Mouse (Mus musculus) neural tube, embryonic 12.5 days (tissue): Measurements from ENCODE around the gene Selenoi. TPM values are rescaled to one million over a fixed set of nuclear protein-coding genes. Genes with fewer than 3 reads are reported as not detected.

Experiments used
- ATAC-seq: fragments of 200-750 bp; cut with Nextera tagmentation; 2 replicates; pipeline ENCODE4 v1.8.0; 2017; ENCODE audit warnings: low read depth, mild to moderate bottlenecking, moderate TSS enrichment, moderate library complexity; ENCODE audit not compliant: low FRiP score
- H3K27ac ChIP-seq: fragments of 300-500 bp; sonication (generic); 2 replicates; pipeline ENCODE4 v1.5.1; 2016
- H3K27me3 ChIP-seq: fragments of 300-500 bp; sonication (generic); replicated peaks from 2 replicates; pipeline ENCODE4 v1.6.1; 2016; ENCODE audit warnings: mild to moderate bottlenecking
- H3K36me3 ChIP-seq: fragments of 300-500 bp; sonication (generic); 2 replicates; pipeline ENCODE4 v1.6.1; 2016; ENCODE audit warnings: mild to moderate bottlenecking
- H3K4me1 ChIP-seq: fragments of 300-500 bp; sonication (generic); 2 replicates; pipeline ENCODE4 v1.6.1; 2016
- H3K4me2 ChIP-seq: fragments of 300-500 bp; sonication (generic); replicated peaks from 2 replicates; pipeline ENCODE4 v1.6.1; 2016; ENCODE audit warnings: mild to moderate bottlenecking
- H3K4me3 ChIP-seq: fragments of 300-500 bp; sonication (generic); 2 replicates; pipeline ENCODE4 v1.5.1; 2016
- H3K9ac ChIP-seq: fragments of 300-500 bp; sonication (generic); 2 replicates; pipeline ENCODE4 v1.6.1; 2016; ENCODE audit warnings: mild to moderate bottlenecking
- H3K9me3 ChIP-seq: fragments of 300-500 bp; sonication (generic); 2 replicates; pipeline ENCODE4 v1.6.1; 2016; ENCODE audit warnings: mild to moderate bottlenecking
- WGBS: fragments of 180-500 bp; shearing (Covaris S2); methylation state at CpG from one replicate; pipeline ENCODE4 v1.1.7; 2016; 5-methylcytosine and 5-hydroxymethylcytosine counted together
- polyA plus RNA-seq: library from polyadenylated mRNA; unstranded; fragments of >200 nt; fragmentation: Nextera tagmentation; extraction: Ambion mirVana; gene quantifications from 2 replicates; pipeline ENCODE4 v1.2.1, GENCODE M21; 2016

Gene Selenoi
- polyA plus RNA-seq, 1 experiment from 2014 or later, result 23.2 TPM

DNA sequence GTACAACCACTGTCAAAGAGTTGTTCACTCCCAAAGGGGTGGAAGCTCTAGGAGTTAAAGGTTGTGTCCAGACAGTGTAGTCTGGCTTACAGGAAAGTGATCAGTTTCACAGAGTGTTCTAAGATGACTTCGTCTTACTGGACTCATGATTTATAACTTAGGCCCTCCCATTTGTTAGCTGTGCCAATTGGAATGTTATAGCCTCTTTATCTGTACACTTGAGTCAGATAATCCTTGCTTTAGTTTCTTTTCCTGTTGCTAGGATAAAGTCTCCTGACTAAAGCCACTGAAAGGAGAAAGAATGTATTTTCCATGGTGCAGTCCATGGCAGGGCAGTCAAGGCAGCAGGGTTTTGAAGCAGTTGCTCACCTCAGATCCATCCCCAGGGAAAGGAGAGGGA is 10.0 kb downstream of the Selenoi start:
- no peaks in the 10 kb centered on the region for H3K36me3 ChIP-seq

DNA sequence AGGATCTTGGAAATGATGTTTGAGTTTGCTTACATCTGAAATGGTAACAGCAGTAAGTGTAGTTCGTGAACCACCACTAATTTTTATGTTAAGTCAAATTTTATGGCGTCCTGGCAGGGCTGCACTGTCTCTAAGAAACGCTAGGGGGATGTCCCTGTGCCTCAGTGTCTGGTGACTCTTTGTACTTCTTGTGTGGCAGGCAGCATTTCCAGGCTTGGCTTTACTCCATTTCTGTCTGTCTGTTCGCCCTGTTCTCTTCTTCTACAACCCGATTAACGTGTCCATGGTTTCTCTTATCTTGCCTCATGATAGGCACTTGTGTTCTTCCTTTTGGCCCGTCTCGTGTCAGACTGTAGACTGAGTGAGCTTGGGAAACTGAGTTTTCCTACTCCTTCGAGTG is 11.4 kb downstream of the Selenoi start:
- Histone ChIP-seq H3K4me2 (no peak overlapping the region), H3K9ac (no peak overlapping the region), H3K36me3 (peaks cover 5% of the 10 kb centered on the region), H3K4me3 (no peak overlapping the region), H3K9me3 (no peaks in the 10 kb centered on the region), H3K4me1 (0 out of 2 replicates have a peak, but pooled peaks cover 6% of the 10 kb centered on the region), H3K27me3 (no peaks in the 10 kb centered on the region), H3K27ac (no peak overlapping the region)
- 71% methylated on average over 9 of the region's 9 CpGs for WGBS
- no peak for ATAC-seq

More for the DNA sequence above, 10.0 kb downstream of the Selenoi start:
- no peaks in the 10 kb centered on the region for H3K9me3 ChIP-seq
- H3K27ac ChIP-seq, result no peak overlapping the region
- H3K9ac ChIP-seq, result no peak overlapping the region
- no peaks in the 10 kb centered on the region for H3K27me3 ChIP-seq
- 0 out of 2 replicates have a peak, but pooled peaks cover 6% of the 10 kb centered on the region for H3K4me1 ChIP-seq
- no peak for ATAC-seq
- no peak overlapping the region for H3K4me2 ChIP-seq
- WGBS, result 62% methylated on average over 1 of the region's 1 CpGs
- H3K4me3 ChIP-seq, result no peak overlapping the region

DNA sequence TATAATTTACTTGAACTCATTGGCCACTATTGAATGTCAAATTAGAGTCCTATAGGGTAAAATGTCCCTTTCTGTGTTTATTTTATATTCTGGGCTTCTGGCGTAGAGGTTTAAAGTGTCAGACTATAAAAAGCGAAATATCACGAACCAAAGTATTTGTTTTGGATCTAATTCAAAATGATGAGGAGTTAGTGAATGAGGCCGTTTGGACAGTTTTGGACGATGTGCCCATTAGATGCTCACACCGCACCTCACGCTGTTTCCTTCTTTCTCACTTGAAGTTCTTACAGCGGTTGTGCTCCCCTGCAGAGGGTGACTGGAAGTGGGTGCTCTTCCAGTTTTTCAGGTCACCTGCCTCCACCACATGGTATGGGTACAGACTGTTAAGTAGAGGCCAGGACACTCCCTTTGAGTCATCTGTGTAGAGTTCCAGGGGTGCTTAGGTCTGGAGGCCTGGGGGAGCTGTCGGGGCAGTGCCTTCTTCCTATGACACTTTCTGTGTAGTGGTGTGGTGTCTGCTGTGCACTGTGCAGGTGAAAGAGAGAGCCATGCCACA is 13.6 kb downstream of the Selenoi start:
- 0 out of 2 replicates have a peak, but pooled peaks cover 6% of the 10 kb centered on the region for H3K4me1 ChIP-seq
- H3K27ac ChIP-seq, result no peak overlapping the region
- no peak overlapping the region for H3K4me2 ChIP-seq
- peaks cover 12% of the 10 kb centered on the region for H3K36me3 ChIP-seq
- no peaks in the 10 kb centered on the region for H3K27me3 ChIP-seq
- WGBS, result 95% methylated on average over 9 of the region's 9 CpGs
- no peak for ATAC-seq
- H3K4me3 ChIP-seq, result no peak overlapping the region
- no peaks in the 10 kb centered on the region for H3K9me3 ChIP-seq
- no peak overlapping the region for H3K9ac ChIP-seq

DNA sequence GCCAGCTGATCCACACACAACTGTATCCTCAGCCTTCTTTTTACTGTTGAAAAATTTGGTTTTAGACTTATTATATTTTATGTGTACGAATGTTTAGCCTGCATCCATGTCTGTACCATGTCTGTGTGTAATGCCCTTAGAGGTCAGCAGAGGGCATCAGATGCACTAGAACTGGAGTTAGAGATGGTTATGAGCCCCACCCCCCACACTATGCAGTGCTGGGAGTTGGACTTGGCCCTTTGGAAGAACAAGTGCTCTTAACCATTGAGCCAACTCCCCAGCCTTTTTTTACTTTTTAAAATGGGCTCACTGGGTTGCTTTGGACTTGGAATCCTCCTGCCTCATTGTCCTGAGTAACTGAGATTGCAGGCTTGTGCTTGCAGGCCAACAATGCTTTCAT is 15.3 kb downstream of the Selenoi start:
- Histone ChIP-seq H3K27me3 (no peaks in the 10 kb centered on the region), H3K4me1 (0 out of 2 replicates have a peak, but pooled peaks cover 6% of the 10 kb centered on the region), H3K9ac (no peak overlapping the region), H3K4me3 (no peak overlapping the region), H3K9me3 (no peaks in the 10 kb centered on the region), H3K36me3 (peaks cover 20% of the 10 kb centered on the region), H3K27ac (no peak overlapping the region), H3K4me2 (no peak overlapping the region)
- no peak for ATAC-seq
- WGBS, result 94% methylated on average over 1 of the region's 1 CpGs

DNA sequence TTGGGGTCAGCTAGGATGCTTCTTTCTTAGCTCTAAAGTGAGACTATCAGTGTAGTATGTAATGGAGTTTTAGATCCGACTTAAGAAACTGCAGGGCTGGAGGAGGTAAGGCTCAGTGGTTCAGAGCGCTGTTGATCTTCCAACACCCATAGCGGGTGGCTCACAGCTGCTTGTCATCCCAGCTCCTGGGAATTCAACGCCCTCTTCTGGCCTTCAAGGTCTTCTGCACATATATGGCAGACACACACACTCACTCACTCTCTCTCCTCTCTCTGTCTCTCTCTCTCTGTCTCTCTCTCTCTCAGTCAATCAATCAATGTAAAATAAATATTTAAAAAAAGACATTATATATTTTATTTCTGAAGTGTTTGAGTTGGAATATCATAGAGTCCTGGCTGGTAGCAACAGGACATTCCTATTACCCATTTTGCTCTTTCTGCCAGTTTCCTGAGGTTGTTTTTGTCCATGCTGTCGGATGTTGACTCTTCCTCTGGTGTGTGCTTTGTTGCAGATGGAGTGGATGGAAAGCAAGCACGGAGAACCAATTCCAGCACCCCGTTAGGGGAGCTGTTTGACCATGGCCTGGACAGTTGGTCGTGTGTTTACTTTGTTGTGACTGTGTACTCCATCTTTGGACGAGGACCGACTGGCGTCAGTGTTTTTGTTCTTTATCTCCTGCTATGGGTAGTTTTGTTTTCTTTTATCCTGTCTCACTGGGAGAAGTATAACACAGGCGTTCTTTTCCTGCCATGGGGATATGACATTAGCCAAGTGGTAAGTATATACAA is 23.4 kb downstream of the Selenoi start:
- ATAC-seq, result no peak
- Histone ChIP-seq H3K36me3 (peaks cover 53% of the 10 kb centered on the region), H3K27ac (no peak overlapping the region), H3K9me3 (no peaks in the 10 kb centered on the region), H3K4me3 (no peak overlapping the region), H3K27me3 (no peaks in the 10 kb centered on the region), H3K9ac (no peak overlapping the region), H3K4me1 (no peaks in the 10 kb centered on the region), H3K4me2 (no peak overlapping the region)
- 91% methylated on average over 12 of the region's 12 CpGs for WGBS

DNA sequence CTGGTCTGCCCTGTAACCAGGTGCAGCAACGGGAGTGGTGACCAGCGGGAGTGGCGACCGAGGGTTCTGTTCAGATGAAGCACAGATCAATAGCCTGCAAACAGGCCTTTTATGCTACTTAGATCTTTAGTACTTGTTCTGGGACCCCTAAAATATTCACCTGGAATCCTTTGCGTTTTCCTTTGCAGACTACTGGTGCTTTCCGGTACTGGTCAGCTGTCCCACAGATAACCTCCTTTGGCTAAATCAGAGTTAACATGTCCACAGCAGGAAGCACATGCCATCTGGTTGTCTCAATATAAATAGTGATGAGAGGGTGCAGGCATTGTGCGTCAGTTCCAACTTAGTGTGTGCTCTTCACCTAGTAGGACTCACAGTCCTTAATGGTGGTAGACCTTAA is 26.4 kb downstream of the Selenoi start:
- no peaks in the 10 kb centered on the region for H3K27me3 ChIP-seq
- peaks cover 57% of the 10 kb centered on the region for H3K36me3 ChIP-seq
- H3K4me1 ChIP-seq, result no peaks in the 10 kb centered on the region
- H3K27ac ChIP-seq, result no peak overlapping the region
- no peak for ATAC-seq
- 92% methylated on average over 7 of the region's 7 CpGs for WGBS
- no peak overlapping the region for H3K9ac ChIP-seq
- H3K9me3 ChIP-seq, result no peaks in the 10 kb centered on the region
- no peak overlapping the region for H3K4me2 ChIP-seq
- no peak overlapping the region for H3K4me3 ChIP-seq

DNA sequence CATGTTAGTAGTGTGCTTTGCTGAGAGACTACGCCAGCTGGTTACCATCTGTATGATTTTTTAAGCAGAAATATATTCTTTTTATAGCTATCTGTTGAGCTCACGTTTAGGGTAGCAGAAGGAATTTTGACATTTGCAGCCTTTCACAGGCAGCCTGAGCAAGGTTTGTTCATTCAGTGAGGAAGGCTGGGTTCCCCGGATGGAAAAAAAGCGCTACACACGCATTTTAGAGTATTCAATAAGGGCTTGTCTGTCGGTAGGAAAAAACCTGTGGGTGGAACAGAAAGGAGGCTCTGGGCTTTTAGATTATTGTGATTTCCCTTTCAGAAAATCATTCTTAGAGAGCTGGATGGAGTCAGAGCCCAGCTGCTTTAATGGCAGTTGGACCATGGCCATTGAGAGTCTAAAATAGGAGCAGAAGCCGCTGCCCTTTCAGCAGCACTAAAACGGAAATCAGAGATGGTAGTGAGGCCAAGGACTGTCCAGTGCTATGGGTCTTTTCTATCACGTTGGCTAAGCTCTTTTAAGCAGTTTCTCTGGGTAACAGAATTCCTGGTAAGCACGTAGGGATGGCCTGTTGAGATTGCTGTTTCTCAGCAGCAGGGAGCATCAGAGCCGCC is 38.3 kb downstream of the Selenoi start:
- no peak for ATAC-seq
- 79% methylated on average over 11 of the region's 11 CpGs for WGBS
- no peak overlapping the region for H3K27ac ChIP-seq

DNA sequence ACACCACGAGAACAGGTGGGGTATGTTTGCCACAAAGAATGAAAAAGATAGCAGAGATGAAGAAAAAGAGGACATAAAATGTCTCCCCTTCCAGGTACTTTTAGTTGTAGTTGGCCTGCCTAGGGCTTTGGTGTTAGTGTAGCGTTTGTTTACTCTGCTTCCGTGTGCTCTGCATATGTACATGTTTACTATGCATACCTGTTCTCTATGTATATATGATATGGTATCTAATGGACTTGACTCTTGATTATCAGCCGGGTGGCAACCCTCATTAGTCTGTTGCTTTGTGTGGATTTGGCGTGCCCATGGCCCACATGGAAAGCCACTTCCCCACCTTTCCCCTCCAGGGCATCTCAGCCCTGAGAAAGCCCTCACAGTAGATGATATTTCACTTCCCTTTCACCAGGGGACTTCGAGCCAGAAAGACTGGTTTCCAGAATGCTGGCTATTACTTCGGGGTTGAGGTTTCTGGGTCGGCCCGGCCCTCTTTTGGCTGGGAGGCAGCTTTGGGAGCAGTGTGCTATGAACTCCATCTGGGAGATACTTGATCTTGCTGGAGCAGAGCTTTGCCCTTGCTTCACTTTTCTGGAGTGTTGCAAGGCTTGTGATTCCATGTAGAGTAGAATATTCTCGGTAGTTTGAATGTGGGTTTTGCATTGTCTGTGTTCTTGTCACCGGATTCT is 39.4 kb downstream of the Selenoi start:
- H3K27ac ChIP-seq, result no peak overlapping the region
- H3K36me3 ChIP-seq, result peaks cover 11% of the 10 kb centered on the region; the same call in 1 of the 2 replicates
- H3K4me2 ChIP-seq, result no peak overlapping the region
- no peaks in the 10 kb centered on the region for H3K9me3 ChIP-seq
- no peak overlapping the region for H3K9ac ChIP-seq
- H3K27me3 ChIP-seq, result no peaks in the 10 kb centered on the region
- H3K4me3 ChIP-seq, result no peak overlapping the region
- WGBS, result 93% methylated on average over 11 of the region's 11 CpGs
- H3K4me1 ChIP-seq, result no peaks in the 10 kb centered on the region
- no peak for ATAC-seq

More for the DNA sequence above, 38.3 kb downstream of the Selenoi start:
- Histone ChIP-seq H3K4me3 (no peak overlapping the region), H3K4me2 (no peak overlapping the region), H3K4me1 (no peaks in the 10 kb centered on the region), H3K9ac (no peak overlapping the region), H3K9me3 (no peaks in the 10 kb centered on the region), H3K27me3 (no peaks in the 10 kb centered on the region), H3K36me3 (peaks cover 22% of the 10 kb centered on the region; the same call in 1 of the 2 replicates)

DNA sequence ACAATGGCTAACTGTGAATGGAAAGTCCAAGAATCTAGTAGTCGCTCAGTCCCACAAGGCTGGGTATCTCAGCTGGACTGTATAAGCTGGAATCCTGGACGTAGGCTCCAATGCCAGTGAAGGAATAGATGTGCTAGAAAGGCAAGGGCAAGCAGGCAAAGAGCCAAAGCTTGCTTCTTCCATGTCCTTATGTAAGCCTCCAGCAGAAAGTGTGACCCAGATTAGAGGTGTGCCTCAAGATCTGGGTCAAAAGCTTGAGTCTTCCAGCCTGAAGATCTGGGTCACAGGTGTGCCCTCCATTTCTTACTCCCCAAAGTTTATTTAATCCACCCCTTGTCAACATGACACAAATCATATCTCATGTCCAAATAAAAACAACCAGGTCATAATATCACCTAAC is 44.0 kb downstream of the Selenoi start:
- WGBS, result 88% methylated on average over 2 of the region's 2 CpGs

DNA sequence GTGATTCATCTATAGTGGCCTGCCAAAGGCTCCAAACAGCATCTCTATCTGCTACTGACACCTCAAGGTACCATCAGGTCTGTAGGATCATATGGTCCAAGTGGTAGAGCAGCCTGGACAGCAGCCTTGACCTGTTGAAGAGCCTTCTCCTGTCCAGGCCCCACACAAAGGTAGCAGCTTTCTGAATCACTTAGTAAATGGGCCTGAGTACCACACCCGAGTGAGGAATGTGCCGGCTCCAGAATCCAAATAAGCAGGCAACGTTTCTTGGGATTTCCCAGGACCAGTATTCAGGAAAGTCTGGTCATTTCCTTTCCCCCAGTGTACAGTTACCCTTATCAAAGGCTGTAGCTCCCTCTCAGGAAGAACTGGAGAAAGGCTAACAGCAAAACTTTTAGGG is 46.6 kb downstream of the Selenoi start:
- Histone ChIP-seq H3K9ac (no peak overlapping the region), H3K27me3 (no peaks in the 10 kb centered on the region), H3K4me3 (no peak overlapping the region), H3K36me3 (no peaks in the 10 kb centered on the region), H3K4me2 (no peak overlapping the region), H3K4me1 (0 out of 2 replicates have a peak, but pooled peaks cover 4% of the 10 kb centered on the region), H3K9me3 (no peaks in the 10 kb centered on the region), H3K27ac (no peak overlapping the region)
- no peak for ATAC-seq
- 81% methylated on average over 3 of the region's 3 CpGs for WGBS

More for the DNA sequence above, 44.0 kb downstream of the Selenoi start:
- Histone ChIP-seq H3K27me3 (no peaks in the 10 kb centered on the region), H3K4me2 (no peak overlapping the region), H3K9ac (no peak overlapping the region), H3K36me3 (no peaks in the 10 kb centered on the region), H3K4me1 (0 out of 2 replicates have a peak, but pooled peaks cover 1% of the 10 kb centered on the region), H3K27ac (no peak overlapping the region), H3K4me3 (no peak overlapping the region), H3K9me3 (no peaks in the 10 kb centered on the region)
- ATAC-seq, result no peak

DNA sequence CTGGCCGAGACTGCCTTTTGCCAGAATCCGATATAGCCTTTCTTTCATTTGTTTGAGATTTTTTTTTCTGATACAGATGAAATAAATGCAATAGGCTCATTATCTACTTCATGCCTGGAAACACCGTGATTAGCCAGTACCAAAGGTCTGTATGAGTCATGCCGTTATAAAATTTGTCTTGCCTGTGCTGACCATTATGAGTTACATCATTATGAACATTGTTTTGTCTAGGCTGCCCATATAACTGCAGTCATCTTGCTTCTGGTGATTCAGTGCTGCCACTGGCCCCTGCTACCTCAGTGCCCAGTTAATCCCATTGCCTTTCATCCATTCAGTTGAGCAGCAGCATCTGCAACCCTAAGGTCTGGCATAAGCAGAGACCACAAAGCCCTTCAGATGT is 47.1 kb downstream of the Selenoi start:
- Histone ChIP-seq H3K4me2 (no peak overlapping the region), H3K9me3 (no peaks in the 10 kb centered on the region), H3K27me3 (no peaks in the 10 kb centered on the region), H3K27ac (no peak overlapping the region), H3K36me3 (no peaks in the 10 kb centered on the region), H3K4me3 (no peak overlapping the region), H3K9ac (no peak overlapping the region), H3K4me1 (0 out of 2 replicates have a peak, but pooled peaks cover 4% of the 10 kb centered on the region)
- 90% methylated on average over 4 of the region's 4 CpGs for WGBS
- ATAC-seq, result no peak

DNA sequence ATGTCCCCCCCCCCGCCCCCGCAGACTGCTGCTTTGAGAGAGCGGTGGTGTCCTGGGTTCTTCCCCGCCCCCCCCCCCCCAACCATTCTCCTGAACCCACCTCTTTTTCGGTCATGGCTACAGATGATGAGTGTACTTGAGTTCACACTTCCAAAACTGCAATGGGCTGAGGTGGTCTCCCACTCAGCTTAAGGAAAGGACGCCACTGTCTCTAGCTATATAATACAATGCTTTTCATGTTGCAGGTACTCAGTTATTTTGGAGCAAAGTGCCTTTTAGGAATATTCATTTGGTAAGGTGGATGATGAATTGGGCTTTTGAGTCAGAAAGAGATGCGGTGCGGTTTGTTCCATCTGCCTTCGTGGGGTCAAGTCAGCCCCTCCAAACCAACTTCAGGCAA is 48.5 kb downstream of the Selenoi start:
- H3K27me3 ChIP-seq, result no peaks in the 10 kb centered on the region
- peak overlapping the region; percentile 78 for H3K4me2 ChIP-seq
- H3K36me3 ChIP-seq, result no peaks in the 10 kb centered on the region
- no peak overlapping the region for H3K27ac ChIP-seq
- no peak for ATAC-seq
- H3K4me1 ChIP-seq, result 0 out of 2 replicates have a peak, but pooled peaks cover 4% of the 10 kb centered on the region
- WGBS, result 36% methylated on average over 8 of the region's 9 CpGs
- H3K4me3 ChIP-seq, result peak overlapping the region; percentile 45
- H3K9ac ChIP-seq, result 0 out of 2 replicates have a peak overlapping the region, but pooled peaks have one; percentile 54
- H3K9me3 ChIP-seq, result peaks cover 9% of the 10 kb centered on the region; the same call in 1 of the 2 replicates
